Mouse (Mus musculus): ENCODE measurements around the gene Pdha1. TPM values are rescaled to one million over a fixed set of nuclear protein-coding genes. Genes with fewer than 3 reads are reported as not detected.

The Pdha1 gene
- total RNA-seq, 2 experiments from 2014 or later: 303 to 324 TPM

Other genes starting within 250 kb of the Pdha1 start
- 1 to 10 TPM; 1.0 to 1.2 TPM for gene Map3k15, start 150.0 kb downstream of the Pdha1 start, total RNA-seq (2021)